Mouse (Mus musculus) ES-E14 (cell line): ENCODE measurements around the gene Hap1.

ENCODE experiments used
- HCFC1 ChIP-seq: IDR thresholded peaks from 2 replicates; pipeline ENCODE4 v1.6.1; 2012; ENCODE audit warnings: low read length, inconsistent platforms, borderline replicate concordance; ENCODE audit not compliant: insufficient read depth
- MAFK ChIP-seq: IDR thresholded peaks from 2 replicates; pipeline ENCODE4 v1.6.1; 2014; ENCODE audit warnings: mild to moderate bottlenecking, low read depth, low read length, inconsistent platforms; ENCODE audit not compliant: insufficient read depth
- ZC3H11A ChIP-seq: IDR thresholded peaks from 2 replicates; pipeline ENCODE4 v1.6.1; 2012; ENCODE audit warnings: low read depth, mild to moderate bottlenecking, inconsistent platforms, low read length, borderline replicate concordance
- ZNF384 ChIP-seq: IDR thresholded peaks from 2 replicates; pipeline ENCODE4 v1.6.1; 2012; ENCODE audit warnings: low read depth, low read length, inconsistent platforms

- no peak for TF ChIP-seq MAFK
- no peak for TF ChIP-seq HCFC1
- no peak for TF ChIP-seq ZC3H11A
- TF ChIP-seq ZNF384: no peak
These were observed 35.4 kb upstream of the Hap1 start for GRCm38 (mm10) chr11:100391081-100391883.
